Mouse (Mus musculus) mouse trophoblast stem cell (cell line): ENCODE results near the gene Zic2.

Source experiments
- in situ Hi-C, 2 experiments: fragments of 300-500 bp; cut with MseI, MboI; formaldehyde crosslinking; loops; 2 replicates in 1 of 2; 3 replicates in 1 of 2; pipeline ENCODE4 v1.15.1; 2025

Zic2 gene

DNA sequence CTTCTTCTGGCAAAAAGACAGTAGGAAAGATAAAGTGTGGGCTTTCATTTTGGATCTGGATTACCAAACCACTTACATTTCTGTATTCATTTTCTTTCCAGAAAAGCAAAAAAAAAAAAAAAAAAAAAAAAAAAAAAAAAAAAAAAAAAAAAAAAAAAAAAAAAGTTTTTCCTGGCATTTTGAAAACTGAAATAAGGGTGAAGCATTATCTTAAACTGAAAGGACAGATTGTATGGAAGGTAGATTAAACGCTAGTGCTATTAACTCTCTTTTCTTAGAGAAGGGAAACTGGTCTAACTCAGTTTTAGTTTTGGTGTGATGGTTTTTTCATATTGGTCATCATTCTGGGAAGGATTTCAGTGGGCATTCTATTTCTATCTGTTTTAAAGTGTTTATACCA is 16.8 kb downstream of the Zic2 start:
- in situ Hi-C loops: no loop called here

- in situ Hi-C loops: no loop called here
Measured at GRCm38 (mm10) chr14:122509058-122509457, 33.8 kb downstream of the Zic2 start.

- in situ Hi-C loops: no loop called here
Measured at GRCm38 (mm10) chr14:122511519-122511918, 36.3 kb downstream of the Zic2 start.

DNA sequence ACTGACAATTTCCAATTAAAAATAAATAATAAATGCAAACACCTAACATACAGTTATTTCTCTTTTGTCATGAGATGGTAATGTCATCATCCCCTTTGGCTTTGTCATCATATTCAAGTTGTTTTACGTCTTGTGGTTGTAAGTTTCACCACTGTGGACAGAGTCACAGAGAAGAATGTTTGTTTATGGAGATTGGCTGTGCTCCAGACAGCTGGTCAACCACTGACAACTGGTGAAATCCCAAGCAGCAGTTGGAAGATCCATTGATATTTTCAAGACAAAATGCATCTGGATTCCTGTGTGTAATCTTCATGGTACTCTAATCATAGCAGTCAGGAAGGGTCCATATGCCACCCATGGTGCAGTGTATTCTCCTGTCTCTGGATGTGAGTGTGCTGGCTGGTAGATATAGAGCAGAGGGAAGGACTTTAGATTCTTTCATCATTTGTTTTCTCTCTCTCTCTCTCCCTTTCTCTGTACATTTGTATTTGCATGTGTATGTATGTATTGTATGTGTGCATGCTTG is 38.3 kb downstream of the Zic2 start:
- in situ Hi-C loops: no loop called here

- in situ Hi-C loops: no loop called here
Measured at GRCm38 (mm10) chr14:122528475-122528874, 53.2 kb downstream of the Zic2 start.
